Mouse (Mus musculus) hindbrain, embryonic 12.5 days (tissue): ENCODE results near the gene Eif5. TPM values are rescaled to one million over a fixed set of nuclear protein-coding genes. Genes with fewer than 3 reads are reported as not detected.
"Not testable (repeated sequence)": the region's sequence is repeated elsewhere in the genome, so short reads cannot be mapped to it uniquely, and the experiment has no call there.

Source experiments
- ATAC-seq: fragments of 200-750 bp; cut with Nextera tagmentation; 2 replicates; pipeline ENCODE4 v1.8.0; 2017; ENCODE audit warnings: moderate TSS enrichment; ENCODE audit not compliant: low FRiP score
- H3K27ac ChIP-seq: fragments of 300-500 bp; sonication (generic); 2 replicates; pipeline ENCODE4 v1.5.1; 2016; ENCODE audit warnings: mild to moderate bottlenecking
- H3K27me3 ChIP-seq: fragments of 300-500 bp; sonication (generic); 2 replicates; pipeline ENCODE4 v1.6.1; 2016; ENCODE audit warnings: mild to moderate bottlenecking
- H3K36me3 ChIP-seq: fragments of 300-500 bp; sonication (generic); 2 replicates; pipeline ENCODE4 v1.6.1; 2016; ENCODE audit warnings: mild to moderate bottlenecking
- H3K4me1 ChIP-seq: fragments of 300-500 bp; sonication (generic); 2 replicates; pipeline ENCODE4 v1.6.1; 2016
- H3K4me2 ChIP-seq: fragments of 300-500 bp; sonication (generic); replicated peaks from 2 replicates; pipeline ENCODE4 v1.6.1; 2016; ENCODE audit warnings: mild to moderate bottlenecking
- H3K4me3 ChIP-seq: fragments of 300-500 bp; sonication (generic); 2 replicates; pipeline ENCODE4 v1.5.1; 2016; ENCODE audit warnings: mild to moderate bottlenecking
- H3K9ac ChIP-seq: fragments of 300-500 bp; sonication (generic); 2 replicates; pipeline ENCODE4 v1.6.1; 2016; ENCODE audit warnings: mild to moderate bottlenecking, moderate library complexity
- H3K9me3 ChIP-seq: fragments of 300-500 bp; sonication (generic); replicated peaks from 2 replicates; pipeline ENCODE4 v1.6.1; 2016; ENCODE audit warnings: mild to moderate bottlenecking
- WGBS: fragments of 180-500 bp; shearing (Covaris S2); methylation state at CpG from one replicate; pipeline ENCODE4 v1.1.7; 2016; 5-methylcytosine and 5-hydroxymethylcytosine counted together
- polyA plus RNA-seq: library from polyadenylated mRNA; unstranded; fragments of >200 nt; fragmentation: Nextera tagmentation; extraction: Ambion mirVana; gene quantifications from 2 replicates; pipeline ENCODE4 v1.2.1, GENCODE M21; 2016

The Eif5 gene
- polyA plus RNA-seq, 1 experiment from 2014 or later, result 662 TPM

- WGBS, result 66% methylated on average over 4 of the region's 4 CpGs
- H3K4me1 ChIP-seq, result peaks cover 7% of the 10 kb centered on the region; the same call in 1 of the 2 replicates
- no peaks in the 10 kb centered on the region for H3K9me3 ChIP-seq
- no peak overlapping the region for H3K9ac ChIP-seq
- H3K27ac ChIP-seq, result no peak overlapping the region
- no peaks in the 10 kb centered on the region for H3K36me3 ChIP-seq
- H3K4me2 ChIP-seq, result no peak overlapping the region
- ATAC-seq, result no peak
- no peak overlapping the region for H3K4me3 ChIP-seq
- no peaks in the 10 kb centered on the region for H3K27me3 ChIP-seq
Measured at GRCm38 (mm10) chr12:111555357-111555756, 17.5 kb downstream of the Eif5 start.

- H3K4me3 ChIP-seq, H3K9ac ChIP-seq, H3K27ac ChIP-seq, H3K9me3 ChIP-seq, H3K4me1 ChIP-seq, ATAC-seq, H3K27me3 ChIP-seq, H3K4me2 ChIP-seq, H3K36me3 ChIP-seq: not testable (repeated sequence)
- 90% methylated on average over 5 of the region's 5 CpGs for WGBS
Measured at GRCm38 (mm10) chr12:111555893-111556292, 18.1 kb downstream of the Eif5 start.

- no peak overlapping the region for H3K27ac ChIP-seq
- H3K27me3 ChIP-seq, result no peaks in the 10 kb centered on the region
- H3K9me3 ChIP-seq, result no peaks in the 10 kb centered on the region
- peaks cover 11% of the 10 kb centered on the region; the same call in 1 of the 2 replicates for H3K4me1 ChIP-seq
- no peaks in the 10 kb centered on the region for H3K36me3 ChIP-seq
- H3K4me3 ChIP-seq, result no peak overlapping the region
- H3K9ac ChIP-seq, result no peak overlapping the region
- H3K4me2 ChIP-seq, result no peak overlapping the region
- WGBS, result 67% methylated on average over 6 of the region's 6 CpGs
- ATAC-seq, result no peak
Measured at GRCm38 (mm10) chr12:111557538-111557937, 19.7 kb downstream of the Eif5 start.

- Histone ChIP-seq H3K9ac (no peak overlapping the region), H3K4me1 (peaks cover 11% of the 10 kb centered on the region; the same call in 1 of the 2 replicates), H3K27ac (no peak overlapping the region), H3K9me3 (no peaks in the 10 kb centered on the region), H3K27me3 (no peaks in the 10 kb centered on the region), H3K4me2 (no peak overlapping the region), H3K4me3 (no peak overlapping the region), H3K36me3 (no peaks in the 10 kb centered on the region)
- 71% methylated on average over 2 of the region's 2 CpGs for WGBS
- ATAC-seq, result no peak
Measured at GRCm38 (mm10) chr12:111558655-111559054, 20.8 kb downstream of the Eif5 start.

GRCm38 (mm10) chr12:111559647-111560258 lies 21.9 kb downstream of the Eif5 start:
- ATAC-seq, result no peak
- no peak overlapping the region for H3K4me3 ChIP-seq
- H3K9ac ChIP-seq, result no peak overlapping the region
- 0 out of 2 replicates have a peak overlapping the region, but pooled peaks have one; percentile 17 for H3K27ac ChIP-seq
- H3K4me1 ChIP-seq, result peaks cover 11% of the 10 kb centered on the region; the same call in 1 of the 2 replicates
- no peaks in the 10 kb centered on the region for H3K9me3 ChIP-seq
- no peaks in the 10 kb centered on the region for H3K27me3 ChIP-seq
- H3K4me2 ChIP-seq, result no peak overlapping the region
- WGBS, result 64% methylated on average over 18 of the region's 18 CpGs
- H3K36me3 ChIP-seq, result no peaks in the 10 kb centered on the region

DNA sequence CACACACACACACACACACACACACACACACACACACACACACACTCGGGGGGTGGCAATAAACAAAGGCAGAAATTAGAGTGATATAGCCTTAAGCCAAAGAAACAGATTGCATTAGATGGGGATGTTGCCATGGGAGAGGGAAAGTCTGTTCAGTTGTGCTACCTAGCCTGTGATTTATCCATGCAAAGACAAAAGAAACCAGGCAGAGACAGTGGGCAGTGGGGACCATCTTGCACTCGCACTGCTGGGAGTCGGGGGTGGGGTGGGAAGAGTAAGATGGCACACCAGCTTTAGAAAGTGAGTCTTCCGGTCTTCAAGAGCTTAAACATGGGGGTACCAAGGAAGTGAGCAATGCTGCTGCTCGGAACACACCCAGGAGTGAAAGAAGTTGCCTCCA lies 22.5 kb downstream of the Eif5 start:
- Histone ChIP-seq H3K27me3 (no peaks in the 10 kb centered on the region), H3K36me3 (no peaks in the 10 kb centered on the region), H3K27ac (no peak overlapping the region), H3K4me2 (no peak overlapping the region), H3K9me3 (no peaks in the 10 kb centered on the region), H3K4me3 (no peak overlapping the region), H3K4me1 (peaks cover 11% of the 10 kb centered on the region; the same call in 1 of the 2 replicates), H3K9ac (no peak overlapping the region)
- ATAC-seq, result no peak
- WGBS, result 70% methylated on average over 5 of the region's 5 CpGs

GRCm38 (mm10) chr12:111562276-111562814 lies 24.5 kb downstream of the Eif5 start:
- Histone ChIP-seq H3K9ac (no peak overlapping the region), H3K4me1 (peaks cover 11% of the 10 kb centered on the region; the same call in 1 of the 2 replicates), H3K36me3 (no peaks in the 10 kb centered on the region), H3K4me3 (no peak overlapping the region), H3K27me3 (no peaks in the 10 kb centered on the region), H3K27ac (no peak overlapping the region), H3K9me3 (no peaks in the 10 kb centered on the region), H3K4me2 (no peak overlapping the region)
- 53% methylated on average over 4 of the region's 4 CpGs for WGBS
- no peak for ATAC-seq

DNA sequence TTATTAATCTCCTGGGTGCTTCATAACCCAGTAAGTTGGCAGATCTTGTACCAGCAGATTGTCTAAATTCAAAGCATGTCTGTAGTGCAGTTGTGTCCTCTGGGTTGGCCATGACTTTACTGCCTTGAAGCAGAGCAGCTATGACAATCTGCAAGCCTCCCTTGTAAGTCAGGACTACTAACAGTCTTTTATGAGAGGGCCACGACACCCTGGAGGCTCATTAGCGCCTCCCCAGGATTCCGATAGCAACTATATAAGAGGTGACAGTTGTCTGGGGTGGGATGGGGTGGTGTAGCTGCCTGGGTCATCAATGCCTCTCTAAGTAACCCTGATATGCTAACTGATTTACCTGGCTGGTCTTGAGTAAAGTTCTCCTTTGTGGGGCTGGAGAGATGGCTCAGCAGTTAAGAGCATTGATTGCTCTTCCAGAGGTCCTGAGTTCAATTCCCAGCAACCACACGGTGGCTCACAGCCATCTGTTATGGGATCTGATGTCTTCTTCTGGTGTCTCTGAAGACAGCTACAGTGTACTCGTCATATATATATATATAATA lies 25.3 kb downstream of the Eif5 start:
- H3K9me3 ChIP-seq, result no peaks in the 10 kb centered on the region
- no peak overlapping the region for H3K27ac ChIP-seq
- H3K4me2 ChIP-seq, result no peak overlapping the region
- H3K4me3 ChIP-seq, result no peak overlapping the region
- H3K9ac ChIP-seq, result no peak overlapping the region
- no peaks in the 10 kb centered on the region for H3K36me3 ChIP-seq
- H3K27me3 ChIP-seq, result no peaks in the 10 kb centered on the region
- 46% methylated on average over 5 of the region's 5 CpGs for WGBS
- peaks cover 11% of the 10 kb centered on the region; the same call in 1 of the 2 replicates for H3K4me1 ChIP-seq
- no peak for ATAC-seq

DNA sequence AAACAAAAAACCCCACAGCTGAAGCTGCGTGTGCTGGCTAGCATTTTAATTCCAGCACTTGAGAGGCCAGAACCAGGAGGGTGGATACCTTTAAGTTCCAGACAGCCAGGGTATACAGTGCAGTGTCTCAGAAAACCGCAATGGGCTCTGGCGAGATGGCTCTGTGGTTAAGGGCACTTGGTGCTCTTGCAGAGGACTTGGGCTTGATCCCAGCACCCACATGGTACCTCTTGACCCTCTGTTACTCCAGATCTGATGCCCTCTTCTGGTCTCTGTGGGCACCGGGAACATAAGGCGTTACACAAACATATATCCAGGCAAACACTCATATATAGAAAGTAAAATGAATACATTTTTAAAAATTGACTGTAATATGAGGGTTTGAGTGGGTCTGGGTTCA lies 27.5 kb downstream of the Eif5 start:
- Histone ChIP-seq H3K9ac (no peak overlapping the region), H3K9me3 (no peaks in the 10 kb centered on the region), H3K4me1 (0 out of 2 replicates have a peak, but pooled peaks cover 5% of the 10 kb centered on the region), H3K4me2 (no peak overlapping the region), H3K4me3 (no peak overlapping the region), H3K36me3 (no peaks in the 10 kb centered on the region), H3K27ac (no peak overlapping the region), H3K27me3 (no peaks in the 10 kb centered on the region)
- WGBS, result 86% methylated on average over 5 of the region's 5 CpGs
- ATAC-seq, result no peak

- peaks cover 12% of the 10 kb centered on the region for H3K4me1 ChIP-seq
- ATAC-seq, result no peak
- H3K36me3 ChIP-seq, result no peaks in the 10 kb centered on the region
- no peak overlapping the region for H3K4me3 ChIP-seq
- no peak overlapping the region for H3K27ac ChIP-seq
- H3K27me3 ChIP-seq, result no peaks in the 10 kb centered on the region
- no peak overlapping the region for H3K9ac ChIP-seq
- H3K4me2 ChIP-seq, result no peak overlapping the region
- WGBS, result 66% methylated on average over 11 of the region's 11 CpGs
- 0 out of 2 replicates have a peak, but pooled peaks cover 4% of the 10 kb centered on the region for H3K9me3 ChIP-seq
Measured at GRCm38 (mm10) chr12:111568836-111569235, 31.0 kb downstream of the Eif5 start.

DNA sequence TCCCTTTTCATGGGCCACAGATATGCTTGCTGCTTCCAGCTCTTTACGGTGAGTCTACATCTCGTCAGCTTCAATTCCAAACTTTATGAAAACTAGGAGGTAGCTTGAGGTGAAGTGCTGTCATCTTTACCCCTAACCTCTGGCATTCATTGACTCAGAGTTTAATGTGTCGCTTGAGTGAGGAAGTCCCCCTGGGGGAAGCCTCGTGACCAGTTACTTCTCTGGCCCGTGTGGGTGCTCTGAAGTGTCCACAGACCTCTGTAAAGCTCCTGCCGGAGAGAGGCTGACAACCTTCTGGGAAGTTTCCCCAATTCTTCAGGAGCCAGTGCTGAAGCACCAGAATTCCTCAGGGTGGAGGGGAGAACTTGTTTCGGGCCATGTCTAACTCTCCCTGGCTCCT lies 34.6 kb downstream of the Eif5 start:
- Histone ChIP-seq H3K4me1 (peaks cover 25% of the 10 kb centered on the region), H3K36me3 (no peaks in the 10 kb centered on the region), H3K9me3 (0 out of 2 replicates have a peak, but pooled peaks cover 4% of the 10 kb centered on the region), H3K4me3 (no peak overlapping the region), H3K27me3 (no peaks in the 10 kb centered on the region), H3K27ac (no peak overlapping the region), H3K4me2 (no peak overlapping the region), H3K9ac (no peak overlapping the region)
- ATAC-seq, result no peak
- WGBS, result 85% methylated on average over 7 of the region's 7 CpGs

- no peak for ATAC-seq
- Histone ChIP-seq H3K4me2 (peak overlapping the region; percentile 90), H3K9me3 (0 out of 2 replicates have a peak, but pooled peaks cover 4% of the 10 kb centered on the region), H3K4me3 (peak overlapping the region; percentile 100), H3K27ac (peak overlapping the region; percentile 95; the same call in 1 of the 2 replicates), H3K4me1 (peaks cover 25% of the 10 kb centered on the region), H3K36me3 (no peaks in the 10 kb centered on the region), H3K27me3 (no peaks in the 10 kb centered on the region), H3K9ac (peak overlapping the region; percentile 48)
- 32% methylated on average over 6 of the region's 6 CpGs for WGBS
Measured at GRCm38 (mm10) chr12:111573315-111573714, 35.5 kb downstream of the Eif5 start.
